Mouse (Mus musculus) small intestine, adult 2 months (tissue): ENCODE results near the gene Sall2.

Source experiments
- CTCF ChIP-seq: fragments of 200-500 bp; IDR thresholded peaks from 2 replicates; pipeline ENCODE4 v1.5.1; 2012; ENCODE audit warnings: low read depth, mild to moderate bottlenecking, control low read depth, inconsistent platforms, low read length, moderate library complexity, mixed read lengths; ENCODE audit not compliant: insufficient replicate concordance, insufficient read length; ENCODE audit errors: extremely low read depth
- POLR2A ChIP-seq: fragments of 200-500 bp; IDR thresholded peaks from 2 replicates; pipeline ENCODE4 v1.6.1; 2012; ENCODE audit warnings: low read depth, mild to moderate bottlenecking, control low read depth, inconsistent platforms, low read length, moderate library complexity

DNA sequence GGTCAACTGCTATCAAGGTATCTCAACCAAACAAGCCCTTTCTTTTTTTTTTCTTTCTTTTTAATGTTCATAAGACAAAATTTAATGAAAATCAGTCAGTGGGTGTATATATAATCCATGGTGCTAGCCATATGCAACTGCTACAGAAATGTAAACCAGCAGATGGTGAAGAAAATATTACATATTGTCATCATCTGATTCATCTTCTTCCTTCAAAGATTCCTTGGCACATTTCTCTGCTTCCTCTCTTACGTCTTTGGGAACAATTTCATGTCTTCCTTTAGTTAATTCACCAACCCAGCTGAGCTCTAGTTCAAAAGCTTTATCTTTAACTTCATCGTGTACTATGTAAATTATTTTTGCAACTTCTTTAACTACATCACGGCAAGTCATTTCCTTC is 40.2 kb upstream of the Sall2 start:
- no peak for TF ChIP-seq POLR2A
- TF ChIP-seq CTCF = no peak
